Mouse (Mus musculus) liver, embryonic 11.5 days (tissue): ENCODE data around the gene Cox10. TPM values are rescaled to one million over a fixed set of nuclear protein-coding genes. Genes with fewer than 3 reads are reported as not detected.

Source experiments
- ATAC-seq: fragments of 200-750 bp; cut with Nextera tagmentation; replicated peaks from 2 replicates; pipeline ENCODE4 v1.8.0; 2017; ENCODE audit warnings: moderate number of reproducible peaks, mild to moderate bottlenecking, moderate TSS enrichment, moderate library complexity; ENCODE audit not compliant: low FRiP score
- DNase-seq: peaks from one replicate; pipeline ENCODE4 v3.0.0-alpha.2; 2017; ENCODE audit warnings: low spot score
- H3K27ac ChIP-seq: fragments of 300-500 bp; sonication (generic); 2 replicates; pipeline ENCODE4 v1.5.1; 2014; ENCODE audit warnings: mild to moderate bottlenecking, low read depth, low read length, control low read depth
- H3K27me3 ChIP-seq: fragments of 300-500 bp; sonication (generic); replicated peaks from 2 replicates; pipeline ENCODE4 v1.6.1; 2014; ENCODE audit warnings: low read length, mixed read lengths; ENCODE audit not compliant: control insufficient read depth, insufficient read depth
- H3K36me3 ChIP-seq: fragments of 300-500 bp; sonication (generic); 2 replicates; pipeline ENCODE4 v1.6.1; 2014; ENCODE audit warnings: mild to moderate bottlenecking, low read length, moderate library complexity, mixed read lengths; ENCODE audit not compliant: control insufficient read depth, insufficient read depth
- H3K4me1 ChIP-seq: fragments of 300-500 bp; sonication (generic); replicated peaks from 2 replicates; pipeline ENCODE4 v1.6.1; 2014; ENCODE audit warnings: low read length, mixed read lengths; ENCODE audit not compliant: control insufficient read depth, insufficient read depth
- H3K4me2 ChIP-seq: fragments of 300-500 bp; sonication (generic); 2 replicates; pipeline ENCODE4 v1.6.1; 2014; ENCODE audit warnings: mild to moderate bottlenecking, control low read depth, moderate library complexity
- H3K4me3 ChIP-seq: fragments of 300-500 bp; sonication (generic); 2 replicates; pipeline ENCODE4 v1.5.1; 2014; ENCODE audit warnings: low read depth, low read length, control low read depth
- H3K9ac ChIP-seq: fragments of 300-500 bp; sonication (generic); 2 replicates; pipeline ENCODE4 v1.6.1; 2014; ENCODE audit warnings: low read depth, low read length, control low read depth
- H3K9me3 ChIP-seq: fragments of 300-500 bp; sonication (generic); 2 replicates; pipeline ENCODE4 v1.6.1; 2016; ENCODE audit warnings: low read length, inconsistent platforms, mixed read lengths; ENCODE audit not compliant: control insufficient read depth
- WGBS: fragments of 180-500 bp; shearing (Covaris S2); extraction: QIAGEN DNeasy Blood & Tissue Kit; methylation state at CpG from one replicate; pipeline ENCODE4 v1.1.7; 2014; 5-methylcytosine and 5-hydroxymethylcytosine counted together
- polyA plus RNA-seq: library from polyadenylated mRNA; unstranded; fragments of >200 nt; fragmentation: Nextera tagmentation; extraction: Ambion mirVana; gene quantifications from 2 replicates; pipeline ENCODE4 v1.2.1, GENCODE M21; 2014

The Cox10 gene
- polyA plus RNA-seq, 1 experiment from 2014 or later: 29.8 TPM

DNA sequence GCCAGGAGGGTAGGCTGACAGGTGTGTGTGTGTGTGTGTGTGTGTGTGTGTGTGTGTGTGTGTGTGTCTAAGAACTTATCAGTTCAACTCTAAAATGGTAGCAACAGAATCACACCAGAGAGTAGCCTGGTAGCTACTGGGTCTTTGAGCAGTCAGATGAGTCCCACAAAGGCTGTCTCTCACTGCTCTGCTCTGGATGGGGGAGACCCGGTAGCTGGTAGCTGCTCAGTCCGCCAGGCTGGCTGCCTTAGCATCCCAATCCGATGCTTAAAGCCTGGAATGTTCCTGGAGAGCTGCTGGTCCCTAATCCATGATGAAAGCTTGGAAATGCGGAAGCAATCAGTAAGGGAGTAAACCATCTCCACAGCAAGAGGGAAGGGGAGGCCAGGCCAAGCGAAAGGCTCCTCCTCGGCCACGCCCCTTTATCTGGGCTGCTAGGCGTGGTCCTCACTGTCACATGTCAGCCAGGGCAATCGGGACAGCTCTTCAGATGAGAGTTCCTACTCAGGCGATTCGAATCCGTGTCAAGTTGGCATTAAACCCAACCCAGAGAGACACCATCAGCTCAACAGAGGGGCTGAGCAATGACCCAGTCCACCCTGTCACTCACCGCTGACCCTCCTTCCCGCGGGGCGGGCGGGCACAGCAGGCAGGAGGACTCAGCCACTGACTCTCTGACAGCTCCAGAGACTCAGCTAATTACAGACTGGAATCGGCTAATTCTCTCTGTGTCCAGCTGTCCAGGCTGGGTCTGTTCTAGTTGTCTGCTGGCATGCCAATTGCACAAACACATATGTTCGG is 127.2 kb downstream of the Cox10 start:
- peak; percentile 81 for ATAC-seq
- whole genome bisulfite sequencing: 11% methylated on average over 19 of the region's 19 CpGs
- Histone ChIP-seq H3K36me3 (no peaks in the 10 kb centered on the region), H3K4me2 (peak overlapping the region; percentile 60), H3K9ac (no peak overlapping the region), H3K27ac (no peak overlapping the region), H3K9me3 (no peaks in the 10 kb centered on the region), H3K4me3 (peak overlapping the region; percentile 31), H3K4me1 (peaks cover 9% of the 10 kb centered on the region), H3K27me3 (peaks cover 8% of the 10 kb centered on the region; the same call in 1 of the 2 replicates)
- DNase-seq: peak; percentile 66

DNA sequence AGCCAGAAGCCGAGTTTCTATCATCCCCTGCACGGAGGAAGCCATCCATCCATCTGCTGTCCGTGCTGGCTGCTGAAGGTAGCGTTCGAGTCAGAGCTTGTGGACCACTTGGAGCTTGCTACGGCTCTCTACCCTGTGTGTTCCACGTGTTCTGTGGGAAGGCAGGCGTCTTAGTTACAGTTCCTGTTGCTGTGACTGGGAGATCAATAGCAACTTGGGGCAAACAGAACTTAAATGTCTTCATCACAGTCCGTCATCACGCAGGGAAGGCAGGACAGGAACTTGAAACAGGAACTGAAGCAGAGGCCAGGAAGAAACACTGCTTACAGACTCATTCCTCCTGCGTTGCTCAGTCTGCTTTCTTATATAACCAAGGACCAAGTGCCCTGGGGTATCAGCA is 130.9 kb downstream of the Cox10 start:
- H3K36me3 ChIP-seq: no peaks in the 10 kb centered on the region
- WGBS: 74% methylated on average over 11 of the region's 11 CpGs
- no peak overlapping the region for H3K4me3 ChIP-seq

DNA sequence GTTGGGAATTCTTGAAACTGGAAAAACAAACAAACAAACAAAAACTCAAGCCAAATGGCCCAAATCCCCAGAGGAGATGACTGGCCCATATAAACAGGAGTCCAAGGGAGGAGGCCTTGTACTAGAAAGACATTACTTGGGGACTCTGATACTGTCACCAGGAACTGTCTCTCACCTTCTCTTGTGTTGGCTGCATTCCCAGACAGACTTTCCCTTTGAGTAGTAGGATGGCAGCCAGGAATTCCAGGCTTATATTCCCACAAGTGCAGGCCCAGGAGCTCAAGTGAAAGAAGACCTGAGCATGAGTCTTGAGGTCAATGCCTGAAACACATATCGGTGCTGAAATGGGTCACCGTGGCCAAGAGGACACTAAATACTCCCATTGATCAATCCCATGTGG is 132.2 kb downstream of the Cox10 start:
- Histone ChIP-seq H3K36me3 (no peaks in the 10 kb centered on the region), H3K4me2 (no peak overlapping the region), H3K9me3 (no peaks in the 10 kb centered on the region), H3K27ac (no peak overlapping the region), H3K4me1 (peaks cover 2% of the 10 kb centered on the region; the same call in 1 of the 2 replicates), H3K9ac (no peak overlapping the region), H3K4me3 (no peak overlapping the region), H3K27me3 (no peaks in the 10 kb centered on the region)
- 95% methylated on average over 2 of the region's 2 CpGs for WGBS
- no peak for ATAC-seq
- DNase-seq: no peak

More for the DNA sequence above, 130.9 kb downstream of the Cox10 start:
- no peak overlapping the region for H3K27ac ChIP-seq
- no peak overlapping the region for H3K9ac ChIP-seq
- H3K4me2 ChIP-seq: no peak overlapping the region
- H3K4me1 ChIP-seq: peaks cover 9% of the 10 kb centered on the region
- DNase-seq (no peak), ATAC-seq (no peak)
- H3K9me3 ChIP-seq: no peaks in the 10 kb centered on the region
- peaks cover 8% of the 10 kb centered on the region; the same call in 1 of the 2 replicates for H3K27me3 ChIP-seq

DNA sequence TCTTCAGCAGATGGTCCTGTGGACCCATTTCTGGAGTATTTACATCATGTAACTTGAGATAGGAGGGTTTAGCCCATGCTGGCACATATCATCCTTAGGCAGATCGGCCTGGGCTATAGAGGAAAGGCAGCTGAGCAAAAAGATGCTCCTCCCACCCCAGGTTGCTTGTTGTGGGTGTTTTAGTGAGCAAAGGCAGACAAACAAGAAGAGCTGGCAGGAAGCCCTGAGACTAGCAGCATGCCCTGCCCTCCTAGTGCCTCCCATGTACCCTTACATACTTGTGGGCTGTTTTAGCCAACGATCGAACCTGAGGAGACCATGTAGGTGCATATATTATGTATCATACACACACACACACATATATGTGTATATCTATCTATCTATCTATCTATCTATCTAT is 135.3 kb downstream of the Cox10 start:
- no peaks in the 10 kb centered on the region; the same call in 1 of the 2 replicates for H3K27me3 ChIP-seq
- H3K9ac ChIP-seq: no peak overlapping the region
- ATAC-seq: no peak
- WGBS: 82% methylated on average over 3 of the region's 3 CpGs
- no peak overlapping the region for H3K4me3 ChIP-seq
- H3K4me1 ChIP-seq: no peaks in the 10 kb centered on the region
- H3K36me3 ChIP-seq: no peaks in the 10 kb centered on the region
- H3K27ac ChIP-seq: no peak overlapping the region
- no peak for DNase-seq
- no peak overlapping the region for H3K4me2 ChIP-seq
- no peaks in the 10 kb centered on the region for H3K9me3 ChIP-seq

DNA sequence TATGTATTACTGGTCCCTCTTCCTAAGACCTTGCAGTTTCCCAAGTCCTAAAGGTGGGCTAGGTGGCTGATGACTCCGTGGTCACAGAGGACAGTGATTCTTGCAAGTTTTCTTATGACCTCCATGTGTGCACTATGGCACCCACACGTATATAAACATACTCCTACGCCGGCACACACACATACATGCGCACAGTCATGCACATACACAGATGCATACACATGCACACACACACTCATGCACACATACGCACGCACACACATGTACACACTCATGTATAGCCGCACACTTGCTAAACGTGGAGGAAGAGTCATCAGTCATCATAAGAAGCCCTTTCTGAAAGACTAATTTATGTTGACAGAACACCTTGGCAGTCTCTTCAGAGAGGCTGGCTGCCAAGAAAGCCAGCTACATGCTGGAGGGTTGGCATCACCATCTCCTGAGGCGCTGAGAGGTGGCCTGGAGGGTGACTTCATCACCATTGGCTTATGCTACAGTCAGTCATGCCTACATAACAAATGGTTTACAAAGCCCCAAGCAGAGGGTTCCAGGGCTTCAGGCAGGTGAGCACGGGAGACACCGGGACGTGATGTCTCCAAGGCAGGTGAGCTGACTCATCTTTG is 135.9 kb downstream of the Cox10 start:
- no peak for ATAC-seq

DNA sequence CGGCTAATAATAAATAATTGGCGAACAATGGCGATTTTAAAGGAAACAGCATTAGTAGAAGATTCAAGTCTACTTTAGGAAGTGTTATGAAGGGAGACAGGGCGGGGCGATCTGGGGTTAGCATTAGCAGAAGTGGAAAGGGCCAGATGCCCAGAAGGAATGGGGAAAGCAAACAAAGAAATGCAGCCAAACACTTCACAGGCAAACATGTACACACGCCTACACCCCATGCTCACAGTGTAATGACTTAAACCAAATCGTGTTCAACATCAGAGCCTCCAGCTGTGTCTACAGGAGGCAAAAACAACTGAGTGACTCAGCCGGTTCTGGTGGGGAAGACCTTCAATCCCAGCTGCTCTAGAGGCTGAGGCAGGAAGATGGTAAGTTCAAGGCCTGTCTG is 137.1 kb downstream of the Cox10 start:
- DNase-seq: no peak

More for the DNA sequence above, 135.9 kb downstream of the Cox10 start:
- DNase-seq: no peak
- Histone ChIP-seq H3K27ac (no peak overlapping the region), H3K4me1 (no peaks in the 10 kb centered on the region), H3K36me3 (no peaks in the 10 kb centered on the region), H3K4me2 (no peak overlapping the region), H3K9me3 (no peaks in the 10 kb centered on the region), H3K27me3 (no peaks in the 10 kb centered on the region; the same call in 1 of the 2 replicates), H3K9ac (no peak overlapping the region), H3K4me3 (no peak overlapping the region)
- WGBS: 91% methylated on average over 13 of the region's 13 CpGs

DNA sequence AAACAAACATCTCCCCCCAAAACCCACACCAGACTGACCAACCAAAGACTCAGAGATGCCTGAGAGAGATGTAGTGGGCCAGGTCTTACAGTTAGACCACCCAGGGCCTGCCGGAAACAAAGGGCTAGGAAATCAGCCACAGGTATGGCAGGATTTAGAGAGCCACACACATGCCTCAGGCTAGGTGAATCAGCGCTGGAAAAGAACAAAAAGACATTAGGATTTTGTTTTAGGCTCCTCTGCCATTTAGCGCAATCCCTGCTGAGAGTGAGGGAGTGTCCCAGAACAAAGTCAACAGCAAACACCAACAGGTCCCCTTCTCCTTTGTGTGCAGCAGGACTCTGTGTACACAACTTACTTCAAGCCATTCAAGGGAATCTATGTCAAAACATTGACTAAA is 142.6 kb downstream of the Cox10 start:
- WGBS: 53% methylated on average over 3 of the region's 3 CpGs
- DNase-seq: no peak
- H3K4me3 ChIP-seq: no peak overlapping the region

More for the DNA sequence above, 137.1 kb downstream of the Cox10 start:
- Histone ChIP-seq H3K9me3 (no peaks in the 10 kb centered on the region), H3K36me3 (no peaks in the 10 kb centered on the region), H3K27me3 (no peaks in the 10 kb centered on the region; the same call in 1 of the 2 replicates), H3K9ac (no peak overlapping the region), H3K27ac (no peak overlapping the region), H3K4me3 (no peak overlapping the region), H3K4me1 (no peaks in the 10 kb centered on the region), H3K4me2 (no peak overlapping the region)
- WGBS: 74% methylated on average over 8 of the region's 8 CpGs
- ATAC-seq: no peak

DNA sequence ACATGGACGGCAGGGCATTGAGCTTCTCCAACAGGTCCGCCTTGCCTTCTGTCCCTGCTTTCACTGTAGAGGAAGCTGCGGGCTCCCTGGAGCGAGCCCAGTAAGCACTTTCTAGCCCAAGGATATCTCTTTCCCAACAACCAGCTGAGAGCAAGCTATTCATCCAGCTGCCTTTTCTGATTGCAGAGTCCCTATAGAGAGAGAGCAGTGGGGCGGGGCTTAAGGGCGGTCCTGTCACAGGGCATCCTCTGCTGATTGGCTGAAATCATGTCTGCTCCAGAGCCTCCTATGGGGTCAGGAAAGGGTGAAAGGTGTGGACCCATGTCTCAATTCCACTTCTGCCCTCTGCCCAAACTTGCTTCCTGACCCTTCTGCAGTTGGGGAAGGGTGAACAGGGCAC is 152.4 kb downstream of the Cox10 start:
- Histone ChIP-seq H3K9me3 (no peaks in the 10 kb centered on the region), H3K27ac (no peak overlapping the region), H3K4me1 (peaks cover 9% of the 10 kb centered on the region), H3K4me3 (no peak overlapping the region), H3K4me2 (no peak overlapping the region), H3K9ac (no peak overlapping the region), H3K36me3 (no peaks in the 10 kb centered on the region), H3K27me3 (peaks cover 43% of the 10 kb centered on the region)
- 66% methylated on average over 6 of the region's 6 CpGs for WGBS
- DNase-seq: no peak
- no peak for ATAC-seq

More for the DNA sequence above, 142.6 kb downstream of the Cox10 start:
- no peak for ATAC-seq
- no peaks in the 10 kb centered on the region; the same call in 1 of the 2 replicates for H3K27me3 ChIP-seq
- no peak overlapping the region for H3K9ac ChIP-seq
- H3K9me3 ChIP-seq: no peaks in the 10 kb centered on the region
- H3K4me1 ChIP-seq: no peaks in the 10 kb centered on the region
- no peak overlapping the region for H3K27ac ChIP-seq
- no peaks in the 10 kb centered on the region for H3K36me3 ChIP-seq
- H3K4me2 ChIP-seq: no peak overlapping the region
